Mouse (Mus musculus) midbrain, embryonic 11.5 days (tissue): ENCODE results near the gene Slc25a4. TPM values are rescaled to one million over a fixed set of nuclear protein-coding genes. Genes with fewer than 3 reads are reported as not detected.
"Not testable (repeated sequence)": the region's sequence is repeated elsewhere in the genome, so short reads cannot be mapped to it uniquely, and the experiment has no call there.

Source experiments
- ATAC-seq: fragments of 200-750 bp; cut with Nextera tagmentation; 2 replicates; pipeline ENCODE4 v1.8.0; 2017; ENCODE audit warnings: moderate TSS enrichment, moderate library complexity; ENCODE audit not compliant: low FRiP score
- DNase-seq: peaks from one replicate; pipeline ENCODE4 v3.0.0; 2015; ENCODE audit warnings: low spot score; ENCODE audit errors: missing footprints
- H3K27ac ChIP-seq: fragments of 300-500 bp; sonication (generic); 2 replicates; pipeline ENCODE4 v1.5.1; 2014; ENCODE audit warnings: low read depth, low read length
- H3K27me3 ChIP-seq: fragments of 300-500 bp; sonication (generic); 2 replicates; pipeline ENCODE4 v1.6.1; 2014; ENCODE audit warnings: mild to moderate bottlenecking, low read length, moderate library complexity, mixed read lengths; ENCODE audit not compliant: control insufficient read depth, insufficient read depth
- H3K36me3 ChIP-seq: fragments of 300-500 bp; sonication (generic); 2 replicates; pipeline ENCODE4 v1.6.1; 2014; ENCODE audit warnings: mild to moderate bottlenecking, low read length, moderate library complexity, mixed read lengths; ENCODE audit not compliant: control insufficient read depth, insufficient read depth
- H3K4me1 ChIP-seq: fragments of 300-500 bp; sonication (generic); 2 replicates; pipeline ENCODE4 v1.6.1; 2014; ENCODE audit warnings: low read length; ENCODE audit not compliant: control insufficient read depth, insufficient read depth
- H3K4me2 ChIP-seq: fragments of 300-500 bp; sonication (generic); 2 replicates; pipeline ENCODE4 v1.6.1; 2014; ENCODE audit warnings: mild to moderate bottlenecking, moderate library complexity
- H3K4me3 ChIP-seq: fragments of 300-500 bp; sonication (generic); 2 replicates; pipeline ENCODE4 v1.5.1; 2014; ENCODE audit warnings: low read depth, low read length
- H3K9ac ChIP-seq: fragments of 300-500 bp; sonication (generic); 2 replicates; pipeline ENCODE4 v1.6.1; 2014; ENCODE audit warnings: low read length
- H3K9me3 ChIP-seq: fragments of 300-500 bp; sonication (generic); 2 replicates; pipeline ENCODE4 v1.6.1; 2016; ENCODE audit warnings: low read length; ENCODE audit not compliant: control insufficient read depth
- WGBS: fragments of 180-500 bp; shearing (Covaris S2); extraction: QIAGEN DNeasy Blood & Tissue Kit; methylation state at CpG from one replicate; pipeline ENCODE4 v1.1.7; 2014; 5-methylcytosine and 5-hydroxymethylcytosine counted together
- polyA plus RNA-seq: library from polyadenylated mRNA; unstranded; fragments of >200 nt; fragmentation: Nextera tagmentation; extraction: Ambion mirVana; gene quantifications from 2 replicates; pipeline ENCODE4 v1.2.1, GENCODE M21; 2014

Gene Slc25a4
- polyA plus RNA-seq, 1 experiment from 2014 or later, result 504 TPM

GRCm38 (mm10) chr8:46234736-46235135 is 23.7 kb upstream of the Slc25a4 start:
- H3K4me2 ChIP-seq, result no peak overlapping the region
- H3K36me3 ChIP-seq, result no peaks in the 10 kb centered on the region
- H3K27ac ChIP-seq, result no peak overlapping the region
- no peaks in the 10 kb centered on the region for H3K4me1 ChIP-seq
- H3K27me3 ChIP-seq, result peaks cover under 1% of the 10 kb centered on the region; the same call in 1 of the 2 replicates
- DNase-seq (no peak), ATAC-seq (no peak)
- no peak overlapping the region for H3K4me3 ChIP-seq
- no peaks in the 10 kb centered on the region for H3K9me3 ChIP-seq
- H3K9ac ChIP-seq, result no peak overlapping the region
- WGBS, result 91% methylated on average over 4 of the region's 4 CpGs

GRCm38 (mm10) chr8:46232798-46233197 is 21.7 kb upstream of the Slc25a4 start:
- 57% methylated on average over 8 of the region's 8 CpGs for WGBS
- Histone ChIP-seq H3K9me3 (no peaks in the 10 kb centered on the region), H3K36me3 (no peaks in the 10 kb centered on the region), H3K27me3 (no peaks in the 10 kb centered on the region), H3K4me2 (no peak overlapping the region), H3K4me1 (no peaks in the 10 kb centered on the region), H3K9ac (no peak overlapping the region), H3K4me3 (no peak overlapping the region), H3K27ac (no peak overlapping the region)
- ATAC-seq (no peak), DNase-seq (no peak)

GRCm38 (mm10) chr8:46231968-46232367 is 20.9 kb upstream of the Slc25a4 start:
- not testable (repeated sequence) for H3K27ac ChIP-seq, H3K4me2 ChIP-seq, H3K27me3 ChIP-seq, H3K9ac ChIP-seq, DNase-seq, H3K4me3 ChIP-seq, H3K9me3 ChIP-seq, H3K4me1 ChIP-seq, H3K36me3 ChIP-seq, ATAC-seq
- WGBS, result 80% methylated on average over 7 of the region's 7 CpGs

GRCm38 (mm10) chr8:46226622-46227021 is 15.5 kb upstream of the Slc25a4 start:
- H3K4me1 ChIP-seq, result no peaks in the 10 kb centered on the region
- H3K9ac ChIP-seq, result no peak overlapping the region
- H3K27ac ChIP-seq, result no peak overlapping the region
- 93% methylated on average over 5 of the region's 5 CpGs for WGBS
- H3K4me3 ChIP-seq, result no peak overlapping the region
- no peaks in the 10 kb centered on the region; the same call in 1 of the 2 replicates for H3K27me3 ChIP-seq
- DNase-seq (no peak), ATAC-seq (no peak)
- no peaks in the 10 kb centered on the region for H3K36me3 ChIP-seq
- no peak overlapping the region for H3K4me2 ChIP-seq
- H3K9me3 ChIP-seq, result no peaks in the 10 kb centered on the region

- WGBS, result 80% methylated on average over 3 of the region's 3 CpGs
- H3K9me3 ChIP-seq, result no peaks in the 10 kb centered on the region
- H3K4me2 ChIP-seq, result no peak overlapping the region
- no peak for ATAC-seq
- H3K4me3 ChIP-seq, result no peak overlapping the region
- no peak overlapping the region for H3K27ac ChIP-seq
- H3K27me3 ChIP-seq, result no peaks in the 10 kb centered on the region; the same call in 1 of the 2 replicates
- no peak for DNase-seq
- no peaks in the 10 kb centered on the region for H3K36me3 ChIP-seq
- no peaks in the 10 kb centered on the region for H3K4me1 ChIP-seq
- no peak overlapping the region for H3K9ac ChIP-seq
Measured at GRCm38 (mm10) chr8:46225501-46225900, 14.4 kb upstream of the Slc25a4 start.

GRCm38 (mm10) chr8:46220566-46220965 is 9.5 kb upstream of the Slc25a4 start:
- no peak for DNase-seq
- Histone ChIP-seq H3K4me2 (no peak overlapping the region), H3K36me3 (no peaks in the 10 kb centered on the region), H3K27me3 (no peaks in the 10 kb centered on the region; the same call in none of the 2 replicates), H3K4me1 (no peaks in the 10 kb centered on the region), H3K9me3 (no peaks in the 10 kb centered on the region), H3K9ac (no peak overlapping the region), H3K27ac (no peak overlapping the region), H3K4me3 (no peak overlapping the region)
- ATAC-seq, result no peak
- 68% methylated on average over 3 of the region's 3 CpGs for WGBS

GRCm38 (mm10) chr8:46216838-46217237 is 5.8 kb upstream of the Slc25a4 start:
- peak; percentile 85 for ATAC-seq

DNA sequence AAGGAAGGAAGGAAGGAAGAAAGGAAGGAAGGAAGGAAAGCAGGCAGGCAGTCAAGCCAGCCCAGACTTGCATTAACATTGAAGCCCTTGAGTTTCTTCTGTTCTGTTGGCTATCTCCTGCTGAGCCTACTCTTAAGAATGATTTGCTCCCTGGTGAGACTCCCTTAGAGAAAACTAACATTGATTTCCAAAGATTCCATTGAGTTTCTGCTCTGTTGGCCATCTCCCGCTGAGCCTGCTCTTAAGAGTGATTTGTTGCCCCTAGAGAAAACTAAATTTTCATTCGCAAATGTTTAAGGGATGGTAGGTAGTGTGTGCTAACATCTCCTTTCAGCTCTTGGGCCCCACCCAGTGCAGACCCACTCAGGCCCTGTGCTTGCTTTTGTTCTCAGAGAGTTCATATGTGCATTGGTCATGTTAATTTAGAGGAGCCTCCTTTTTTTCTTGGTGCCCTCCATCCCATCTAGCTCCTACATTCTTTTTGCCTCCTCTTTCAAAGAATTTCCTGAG is 2.9 kb upstream of the Slc25a4 start:
- H3K4me1 ChIP-seq, result peaks cover 16% of the 10 kb centered on the region
- H3K36me3 ChIP-seq, result no peaks in the 10 kb centered on the region; the same call in 1 of the 2 replicates
- H3K9me3 ChIP-seq, result no peaks in the 10 kb centered on the region
- H3K9ac ChIP-seq, result no peak overlapping the region
- no peak overlapping the region for H3K27ac ChIP-seq
- ATAC-seq (no peak), DNase-seq (no peak)
- no peak overlapping the region for H3K4me2 ChIP-seq
- no peaks in the 10 kb centered on the region; the same call in 1 of the 2 replicates for H3K27me3 ChIP-seq
- 8% methylated on average over 2 of the region's 2 CpGs for WGBS
- no peak overlapping the region for H3K4me3 ChIP-seq

More at GRCm38 (mm10) chr8:46216838-46217237, 5.8 kb upstream of the Slc25a4 start:
- WGBS, result 1% methylated on average over 14 of the region's 14 CpGs
- Histone ChIP-seq H3K9ac (peak overlapping the region; percentile 60; the same call in 1 of the 2 replicates), H3K4me1 (peaks cover under 1% of the 10 kb centered on the region), H3K9me3 (no peaks in the 10 kb centered on the region), H3K36me3 (no peaks in the 10 kb centered on the region), H3K4me3 (peak overlapping the region; percentile 29), H3K27me3 (no peaks in the 10 kb centered on the region; the same call in none of the 2 replicates), H3K4me2 (peak overlapping the region; percentile 48), H3K27ac (no peak overlapping the region)
- DNase-seq, result peak; percentile 94

DNA sequence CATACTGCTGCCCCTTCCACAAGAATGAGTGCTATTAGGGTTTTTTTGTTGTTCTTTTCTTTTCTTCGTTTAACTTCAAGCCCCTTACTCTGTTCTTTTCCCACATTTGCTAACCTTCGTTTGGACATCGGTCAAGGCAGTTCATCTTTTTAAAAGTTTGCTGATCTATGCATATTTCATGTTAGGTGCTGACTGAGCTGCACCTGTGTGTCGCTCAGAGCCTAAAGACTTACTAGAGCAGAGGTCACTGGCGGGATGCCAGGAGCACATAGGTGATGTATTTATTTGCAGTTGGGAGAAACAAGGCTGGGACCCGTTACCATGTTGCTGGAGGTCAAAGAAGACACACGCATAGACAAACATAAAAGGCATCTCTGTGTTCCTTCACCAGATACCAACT is 1.1 kb upstream of the Slc25a4 start:
- Histone ChIP-seq H3K27me3 (no peaks in the 10 kb centered on the region), H3K27ac (no peak overlapping the region), H3K4me1 (peaks cover 22% of the 10 kb centered on the region), H3K9me3 (no peaks in the 10 kb centered on the region), H3K4me3 (no peak overlapping the region), H3K9ac (no peak overlapping the region), H3K36me3 (peaks cover 5% of the 10 kb centered on the region; the same call in 1 of the 2 replicates), H3K4me2 (no peak overlapping the region; the same call in 1 of the 2 replicates)
- no peak for DNase-seq
- WGBS, result 38% methylated on average over 7 of the region's 7 CpGs
- ATAC-seq, result no peak
